Mouse (Mus musculus) layer of hippocampus, adult 9-11 months (tissue): ENCODE measurements around the gene Mark4.
A peak's percentile ranks its signal among the peaks of the same experiment; 100 is the strongest.

Experiments used
- DNase-seq: peaks from one replicate; pipeline ENCODE4 v3.0.0; 2022

Mark4 gene

DNA sequence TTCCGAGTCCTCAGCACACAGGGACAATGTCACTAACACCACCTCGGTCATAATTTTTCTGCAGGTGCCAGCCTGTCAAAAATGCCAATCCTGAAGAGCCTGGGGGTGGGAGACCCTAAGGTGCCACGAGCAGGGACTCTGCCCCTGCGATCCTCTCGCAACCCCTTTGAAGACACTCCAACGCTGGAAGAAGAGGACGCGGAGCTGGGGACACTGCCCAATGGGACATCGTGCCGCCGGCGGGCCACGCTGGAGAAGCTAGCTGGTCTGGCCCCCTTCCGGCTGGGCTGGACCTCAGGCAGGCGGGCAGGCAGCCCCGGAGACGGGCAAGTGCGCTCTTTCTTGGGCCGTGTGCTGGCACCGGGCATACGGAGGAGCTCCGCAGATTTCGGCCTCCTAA, 10.8 kb upstream of the Mark4 start:
- no peak for DNase-seq

DNA sequence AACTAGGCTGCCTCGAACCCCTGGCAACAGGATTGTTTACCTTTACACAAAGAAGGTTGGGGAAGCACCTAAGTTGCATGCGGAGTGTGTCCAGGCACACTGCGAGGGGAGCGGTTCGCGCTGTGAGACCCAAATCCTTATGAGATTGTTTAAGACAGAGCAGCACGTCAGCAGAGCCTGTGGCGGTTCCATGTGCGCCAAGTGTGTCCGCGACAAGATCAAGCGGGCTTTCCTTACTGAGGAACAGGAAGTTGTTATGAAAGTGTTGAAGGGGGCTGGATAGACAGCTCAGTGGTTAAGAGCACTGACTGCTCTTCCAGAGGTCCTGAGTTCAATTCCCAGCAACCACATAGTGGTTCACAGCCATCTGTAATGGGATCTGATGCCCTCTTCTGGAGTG, 9.7 kb upstream of the Mark4 start:
- DNase-seq: no peak

DNA sequence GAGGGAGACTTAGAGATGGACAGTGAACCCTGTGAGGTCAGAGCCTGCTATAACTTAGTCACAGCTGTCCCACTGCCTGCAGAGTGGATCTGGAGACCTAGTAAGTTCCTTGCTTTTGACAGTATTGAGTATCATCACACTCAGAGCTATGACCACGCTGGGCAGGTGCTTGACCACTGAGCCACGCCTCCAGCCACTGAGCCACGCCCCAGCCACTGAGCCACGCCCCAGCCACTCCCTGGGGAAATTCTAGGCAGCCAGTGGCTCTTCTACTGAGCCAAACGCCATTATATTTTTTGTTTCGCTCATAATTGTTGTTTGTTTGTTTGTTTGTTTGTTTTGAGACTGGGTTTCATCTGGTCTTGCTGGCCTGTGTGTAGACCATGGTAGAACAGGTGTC, 9.0 kb upstream of the Mark4 start:
- no peak for DNase-seq

DNA sequence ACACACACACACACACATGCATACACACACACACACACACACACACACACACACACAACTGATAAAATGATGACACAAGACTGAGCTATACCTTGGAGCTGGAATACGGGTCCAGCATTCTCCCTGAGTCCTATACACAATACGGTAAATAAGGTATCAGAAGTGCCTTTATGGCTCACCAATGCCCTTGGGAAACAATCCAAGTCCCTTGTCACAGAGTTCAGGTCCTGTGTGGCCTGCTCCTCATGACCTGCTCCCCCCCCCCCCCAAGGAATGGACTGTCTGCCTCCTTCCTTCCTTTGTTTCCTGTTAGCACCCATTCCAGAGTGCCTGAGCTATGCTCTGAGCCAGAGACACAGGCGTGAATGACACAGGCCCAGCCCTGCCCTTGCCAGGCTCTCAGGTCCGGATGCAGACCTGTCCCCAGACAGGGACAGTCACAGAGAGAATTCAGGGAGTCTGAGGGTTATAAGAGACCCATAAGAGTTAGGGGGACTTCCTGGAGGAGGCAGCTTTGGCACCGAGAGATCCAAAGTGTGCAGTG, 8.1 kb upstream of the Mark4 start:
- DNase-seq: no peak

DNA sequence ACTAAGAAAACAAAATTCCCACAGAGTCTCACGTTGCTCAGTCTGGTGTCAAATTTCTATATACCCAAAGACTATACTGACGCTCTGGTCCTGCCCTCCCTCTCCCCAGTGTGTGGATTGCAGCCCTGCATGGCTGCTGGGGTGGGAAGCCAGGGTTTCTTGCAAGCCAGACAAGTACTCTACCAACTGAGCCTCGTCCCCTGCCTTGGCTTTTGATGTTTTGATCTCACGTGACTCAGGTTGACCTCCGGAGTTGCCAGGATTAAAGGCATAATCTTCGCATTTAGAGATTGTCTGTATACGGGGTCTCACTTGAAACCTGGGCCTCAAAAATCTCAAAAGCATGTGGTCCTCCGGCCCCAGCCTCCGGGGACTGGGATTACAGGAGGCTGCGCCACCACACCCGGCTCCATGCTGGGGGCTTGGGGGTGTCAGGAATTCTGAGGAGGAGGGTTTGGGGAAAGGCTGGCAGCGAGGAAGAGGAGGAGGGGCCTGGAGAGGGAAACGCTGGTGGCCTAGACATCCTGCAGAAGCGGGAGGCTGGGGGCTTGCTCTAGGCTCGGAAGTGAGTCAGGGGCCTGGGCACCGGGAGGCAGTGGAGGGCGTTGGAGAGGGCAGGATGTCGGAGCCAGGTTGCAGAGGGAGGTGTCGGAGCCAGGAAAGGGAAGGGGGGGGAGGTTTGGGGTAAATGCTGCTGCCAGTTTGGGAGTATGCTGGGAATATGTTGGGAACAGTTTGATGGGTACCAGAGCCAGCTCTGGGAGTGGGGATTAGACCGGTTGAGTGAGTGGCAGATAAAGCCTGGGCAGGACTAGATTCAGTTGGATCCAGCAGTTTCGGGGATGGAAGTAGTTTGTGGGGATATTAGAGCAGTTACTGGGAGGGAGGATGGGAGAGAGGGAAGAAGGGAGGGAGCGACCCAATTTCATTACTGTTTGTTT, 6.0 kb upstream of the Mark4 start:
- DNase-seq: no peak

DNA sequence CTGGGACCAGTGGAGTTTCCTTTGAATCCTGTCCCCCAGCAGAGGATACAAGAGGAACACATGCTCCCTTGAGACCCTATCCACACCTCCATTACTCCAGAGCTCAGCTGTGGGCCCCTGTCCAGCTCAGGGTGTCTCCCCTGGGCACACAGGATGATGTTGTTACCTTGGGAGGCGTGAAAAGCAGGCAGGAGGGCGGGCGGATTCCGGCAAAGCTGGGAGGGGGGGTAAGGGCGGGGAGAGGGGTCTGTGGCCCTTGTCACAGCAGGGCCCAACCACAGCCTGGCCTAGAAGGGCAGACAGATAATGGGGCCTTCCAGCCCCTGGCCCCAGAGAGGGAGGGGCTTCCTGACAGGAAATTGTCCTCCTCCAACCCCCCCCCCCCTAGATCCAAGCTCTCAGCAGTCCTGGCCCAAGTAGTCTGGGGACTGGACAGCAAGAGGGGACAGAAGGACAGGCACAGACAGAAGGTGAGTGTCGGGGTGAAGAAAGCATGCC, 4.3 kb upstream of the Mark4 start, which contains the start of gene Exoc3l2:
TSS of gene Exoc3l2 (plus strand) at position 448 of the 498 bp plus-strand sequence.
- DNase-seq: no peak

DNA sequence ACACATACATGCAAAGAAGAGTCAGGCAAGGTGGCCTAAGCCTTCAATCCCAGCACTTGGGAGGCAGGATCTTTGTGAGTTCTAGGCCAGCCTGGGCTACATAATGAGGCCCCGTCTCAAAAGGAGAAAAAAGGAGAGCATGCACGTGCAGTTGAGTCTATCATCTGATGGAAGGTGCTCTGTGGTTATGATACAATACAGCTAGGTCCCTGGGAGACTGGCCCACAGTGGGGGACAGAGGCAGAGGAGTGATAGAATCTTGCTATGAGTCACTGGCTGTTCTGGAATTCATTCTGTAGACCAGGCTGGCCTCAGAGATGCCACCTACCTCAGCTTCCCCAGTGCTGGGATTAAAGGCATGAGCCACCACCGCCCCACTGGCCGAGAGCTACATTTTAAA, 3.8 kb upstream of the Mark4 start:
- DNase-seq: no peak

GRCm38 (mm10) chr7:19461488-19461887, 2.9 kb upstream of the Mark4 start:
- no peak for DNase-seq

- DNase-seq: no peak
Measured at GRCm38 (mm10) chr7:19460500-19460899, 1.9 kb upstream of the Mark4 start.

- no peak for DNase-seq
Measured at GRCm38 (mm10) chr7:19459144-19459870, 686 bp upstream of the Mark4 start.

- DNase-seq: no peak
Measured at GRCm38 (mm10) chr7:19458072-19458486, 542 bp downstream of the Mark4 start.

DNA sequence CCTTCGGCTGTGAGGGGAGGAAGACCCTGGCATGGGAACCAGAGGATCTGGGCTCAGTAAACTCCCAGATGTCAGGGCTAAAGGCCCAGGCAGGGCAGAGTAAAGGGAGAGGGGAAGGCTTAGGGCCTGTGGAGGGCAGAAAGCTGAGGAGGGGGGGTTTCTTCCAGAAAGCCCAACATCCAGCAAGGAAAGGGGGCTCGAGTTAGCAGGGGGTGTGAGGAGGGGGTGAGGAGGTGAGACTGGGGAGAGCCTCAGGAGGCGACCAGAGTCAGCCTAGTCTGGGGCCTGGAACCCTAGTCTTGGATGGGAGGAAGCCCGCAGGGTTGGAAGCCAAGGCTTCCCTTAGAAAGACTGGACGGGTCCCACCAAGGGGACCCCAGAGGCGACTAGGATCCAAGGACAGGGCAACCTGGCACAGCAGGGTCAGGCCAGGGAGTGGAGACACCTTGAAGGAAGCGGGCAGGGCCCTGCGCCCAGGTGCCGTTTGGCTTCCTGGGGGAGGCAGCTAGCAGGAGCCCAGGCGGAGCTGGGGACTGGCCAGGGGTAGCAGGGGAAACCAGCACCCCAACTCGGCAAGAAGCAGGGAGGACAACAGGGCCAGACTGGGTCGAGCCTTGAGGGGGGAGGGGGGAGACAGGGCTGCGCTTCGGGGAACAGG, 1.1 kb downstream of the Mark4 start:
- no peak for DNase-seq

DNA sequence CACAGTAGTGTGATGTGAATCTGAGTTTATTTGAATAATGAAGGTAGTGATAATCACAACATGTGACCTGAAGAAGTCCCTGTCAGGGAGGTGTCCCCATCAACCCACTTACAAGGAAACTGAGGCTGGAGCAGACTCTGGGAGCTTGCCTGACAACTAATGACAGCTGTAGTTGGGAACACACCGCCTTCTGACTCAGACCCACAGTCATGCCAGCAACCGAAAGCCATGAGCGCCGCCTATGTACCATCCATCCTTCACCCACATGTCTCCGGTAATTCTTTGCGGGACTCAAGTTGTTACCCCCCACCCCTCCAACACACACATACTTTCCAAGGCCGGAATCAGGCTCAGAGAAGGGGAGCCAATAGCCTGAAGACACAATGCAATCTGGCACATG, 2.0 kb downstream of the Mark4 start:
- DNase-seq: peak; percentile 51

DNA sequence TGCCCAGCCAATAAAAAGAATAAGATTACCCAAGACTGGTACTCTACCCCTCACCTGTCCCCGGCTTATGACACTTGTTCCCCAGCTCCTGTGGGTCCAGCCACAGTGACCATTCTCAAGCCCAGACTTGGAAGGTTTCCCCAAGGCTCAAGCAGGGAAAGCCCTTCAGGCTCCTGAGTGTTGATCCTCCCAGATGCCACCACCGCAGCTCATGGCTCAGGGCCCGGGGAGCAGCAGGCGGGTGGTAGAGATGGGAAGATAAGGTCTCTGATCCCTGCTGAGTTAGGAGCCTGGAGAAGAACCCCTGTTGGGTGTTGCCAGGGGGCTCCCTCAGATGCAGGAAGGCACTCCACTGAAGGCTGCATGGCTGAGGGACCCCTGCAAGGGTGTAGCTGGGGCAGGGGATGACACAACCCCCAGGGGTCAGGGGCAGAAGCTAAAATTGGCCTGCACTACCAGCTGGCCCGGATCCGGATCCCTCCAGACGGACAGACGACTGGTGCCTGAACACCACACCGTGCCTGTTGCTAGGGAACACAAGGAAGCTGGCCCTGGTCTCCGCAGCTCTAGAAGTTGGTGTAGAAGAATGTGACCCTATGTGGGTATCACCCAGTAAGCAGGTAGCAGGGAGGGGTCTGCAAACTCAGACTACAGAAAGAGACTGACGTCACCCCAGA, 2.7 kb downstream of the Mark4 start:
- no peak for DNase-seq

DNA sequence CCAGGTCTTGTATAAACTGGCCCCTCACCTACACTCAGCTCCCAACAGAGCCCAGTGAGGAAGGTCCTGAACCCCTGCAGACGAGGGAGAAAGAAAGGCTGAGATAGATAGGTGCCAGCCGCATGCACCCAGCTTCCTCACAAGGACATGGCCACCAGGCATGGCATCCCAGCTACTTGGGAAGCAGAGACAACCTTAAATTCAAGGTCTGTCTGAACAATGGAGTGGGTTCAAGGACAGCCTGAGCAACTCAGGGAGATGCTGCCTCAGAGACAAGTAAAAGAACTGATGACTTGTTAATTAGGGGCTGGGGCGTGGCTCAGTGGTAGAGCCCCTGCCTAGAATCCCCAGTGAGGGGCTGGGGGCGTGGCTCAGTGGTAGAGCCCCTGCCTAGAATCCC, 3.4 kb downstream of the Mark4 start:
- no peak for DNase-seq

GRCm38 (mm10) chr7:19449165-19449564, 9.5 kb downstream of the Mark4 start:
- no peak for DNase-seq

- DNase-seq: no peak
Measured at GRCm38 (mm10) chr7:19447689-19448088, 10.9 kb downstream of the Mark4 start.

- DNase-seq: no peak
Measured at GRCm38 (mm10) chr7:19444801-19445200, 13.8 kb downstream of the Mark4 start.

DNA sequence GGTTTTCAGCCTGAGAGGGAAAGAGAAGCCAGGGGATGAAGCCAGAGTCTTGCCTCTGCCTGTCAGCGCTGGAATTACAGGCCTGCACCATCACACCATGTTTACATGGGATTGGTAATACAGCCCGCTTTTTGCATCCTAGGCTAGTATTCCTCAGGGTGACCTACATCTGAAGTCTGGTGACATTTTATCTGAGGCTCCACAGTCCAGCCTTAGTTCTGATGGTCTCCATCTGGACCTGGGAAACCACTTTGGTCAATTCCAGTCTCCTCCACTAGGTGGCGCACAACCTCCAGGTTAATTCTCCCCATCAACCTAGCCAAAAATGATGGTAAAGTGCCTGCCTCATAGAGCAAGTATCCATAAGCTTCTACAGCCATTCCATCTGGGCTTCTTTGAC, 15.3 kb downstream of the Mark4 start:
- DNase-seq: peak; percentile 56

- DNase-seq: no peak
Measured at GRCm38 (mm10) chr7:19441448-19442091, 17.1 kb downstream of the Mark4 start.

- DNase-seq: peak; percentile 85
Measured at GRCm38 (mm10) chr7:19437048-19437447, 21.6 kb downstream of the Mark4 start.

DNA sequence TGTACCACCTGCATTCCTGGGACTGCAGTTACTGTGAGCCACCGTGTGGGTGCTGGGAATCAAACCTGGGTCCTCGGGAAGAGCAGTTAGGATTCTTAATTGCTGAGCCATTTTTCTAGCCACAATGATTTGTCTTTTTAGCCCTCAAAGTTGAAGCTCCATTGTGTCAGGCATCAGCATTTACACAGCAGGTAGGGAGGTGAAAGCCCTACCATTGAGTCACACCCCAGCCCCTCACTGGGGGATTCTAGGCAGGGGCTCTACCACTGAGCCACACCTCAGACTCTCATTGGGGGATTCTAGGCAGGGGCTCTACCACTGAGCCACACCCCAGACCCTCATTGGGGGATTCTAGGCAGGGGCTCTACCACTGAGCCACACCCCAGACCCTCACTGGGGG, 22.3 kb downstream of the Mark4 start:
- DNase-seq: no peak
